Mouse (Mus musculus): Measurements from ENCODE around the gene Gm29797. TPM values are rescaled to one million over a fixed set of nuclear protein-coding genes. Genes with fewer than 3 reads are reported as not detected.

Gm29797 gene
- polyA plus RNA-seq, 1 experiment: not detected

DNA sequence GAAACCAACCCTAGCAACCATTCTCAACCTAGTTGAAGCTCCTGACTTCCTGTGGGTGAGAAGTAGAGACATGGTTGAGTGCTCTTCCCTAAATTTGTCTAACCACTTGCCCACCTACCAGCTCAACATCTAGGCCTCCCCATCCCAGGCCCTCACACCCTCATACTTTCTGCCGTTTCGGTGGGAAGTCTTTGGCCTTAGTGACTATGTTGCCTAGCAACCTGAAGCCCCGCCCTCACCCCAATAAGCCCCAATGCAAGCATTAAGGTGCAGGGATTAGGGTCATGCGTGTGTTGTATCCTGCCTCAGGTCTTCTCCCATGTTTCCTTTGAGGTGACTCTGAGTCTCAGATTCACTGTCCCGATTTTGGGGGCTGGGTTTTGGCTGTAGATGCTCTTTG, 41.4 kb downstream of the Gm29797 start, which contains the start of gene Lkaaear1:
Gene Lkaaear1, minus strand, starts transcription at position 202 of the 400 bp plus-strand sequence.
- H3K36me3 ChIP-seq (ENCODE audit: control insufficient read depth, insufficient read depth): no peaks in the 10 kb centered on the region
- peaks cover 8% of the 10 kb centered on the region for H3K27me3 ChIP-seq (ENCODE audit: control insufficient read depth, insufficient read depth, insufficient read length)
- no peak within 1 kb of the TSS for H3K4me2 ChIP-seq (ENCODE audit: low read depth)
- no peaks in the 10 kb centered on the region for H3K79me2 ChIP-seq (ENCODE audit: control insufficient read depth, insufficient read depth)
- no peak within 1 kb of the TSS for H3ac ChIP-seq (ENCODE audit: control insufficient read depth, insufficient read length)
- no peak within 1 kb of the TSS for H3K4me3 ChIP-seq
- TF ChIP-seq POLR2AphosphoS2 (IDR thresholded peaks at IDR 0.05; ENCODE audit: insufficient read length, low read depth) (no peak), MYOG (IDR thresholded peaks at IDR 0.05; ENCODE audit: control insufficient read depth in 1 of 3, insufficient read depth in 1 of 3, insufficient read length in 2 of 3, low read depth in 2 of 3) (no peak), CEBPB (IDR thresholded peaks at IDR 0.05; ENCODE audit: insufficient read depth, poor library complexity, severe bottlenecking) (no peak), E2F4 (IDR thresholded peaks at IDR 0.05; ENCODE audit: insufficient read depth) (no peak), MYOD1 (IDR thresholded peaks at IDR 0.05; ENCODE audit: control insufficient read depth in 1 of 3, insufficient read length in 2 of 3, low read depth in 2 of 3) (no peak), SRF (IDR thresholded peaks at IDR 0.05; ENCODE audit: control insufficient read depth, insufficient read length, low read depth) (no peak), POLR2A (IDR thresholded peaks at IDR 0.05; ENCODE audit: insufficient read length, low read depth) (no peak), MAX (IDR thresholded peaks at IDR 0.05; ENCODE audit: low read depth) (no peak), USF1 (IDR thresholded peaks at IDR 0.05; ENCODE audit: low read depth) (no peak), TCF3 (IDR thresholded peaks at IDR 0.05; ENCODE audit: insufficient read length, low read depth) (no peak), TCF12 (IDR thresholded peaks at IDR 0.05; ENCODE audit: insufficient read depth, poor library complexity, severe bottlenecking) (no peak)

DNA sequence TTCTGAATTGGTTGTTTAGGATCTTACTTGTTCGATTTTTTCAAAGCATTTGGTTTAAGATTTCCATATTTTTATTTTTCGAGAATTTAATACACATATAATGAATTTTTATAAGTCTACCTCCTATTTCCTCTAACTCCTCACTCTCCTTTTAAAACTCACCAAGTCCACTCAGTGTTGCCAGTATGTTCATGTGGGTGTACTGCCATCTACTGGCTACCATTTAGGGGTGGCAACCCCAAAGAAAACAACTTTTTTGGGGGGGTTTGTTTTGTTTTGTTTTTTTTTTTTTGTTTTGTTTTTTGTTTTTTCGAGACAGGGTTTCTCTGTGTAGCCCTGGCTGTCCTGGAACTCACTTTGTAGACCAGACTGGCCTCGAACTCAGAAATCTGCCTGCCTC, 49.8 kb downstream of the Gm29797 start:
- Histone ChIP-seq H3K36me3 (ENCODE audit: control insufficient read depth, insufficient read depth) (no peaks in the 10 kb centered on the region), H3ac (ENCODE audit: control insufficient read depth, insufficient read length) (no peak overlapping the region), H3K27me3 (ENCODE audit: control insufficient read depth, insufficient read depth, insufficient read length) (peaks cover 8% of the 10 kb centered on the region), H3K4me2 (ENCODE audit: low read depth) (no peak overlapping the region), H3K79me2 (ENCODE audit: control insufficient read depth, insufficient read depth) (no peaks in the 10 kb centered on the region), H3K4me3 (no peak overlapping the region)
- TF ChIP-seq MAX (IDR thresholded peaks at IDR 0.05; ENCODE audit: low read depth) (no peak), MYOG (IDR thresholded peaks at IDR 0.05; ENCODE audit: control insufficient read depth in 1 of 3, insufficient read depth in 1 of 3, insufficient read length in 2 of 3, low read depth in 2 of 3) (no peak), REST (IDR thresholded peaks at IDR 0.05; ENCODE audit: insufficient read depth, insufficient read length) (no peak), USF1 (IDR thresholded peaks at IDR 0.05; ENCODE audit: low read depth) (no peak), POLR2AphosphoS2 (IDR thresholded peaks at IDR 0.05; ENCODE audit: insufficient read length, low read depth) (no peak), TCF12 (IDR thresholded peaks at IDR 0.05; ENCODE audit: insufficient read depth, poor library complexity, severe bottlenecking) (no peak), POLR2A (IDR thresholded peaks at IDR 0.05; ENCODE audit: insufficient read length, low read depth) (no peak), TCF3 (IDR thresholded peaks at IDR 0.05; ENCODE audit: insufficient read length, low read depth) (no peak), CEBPB (IDR thresholded peaks at IDR 0.05; ENCODE audit: insufficient read depth, poor library complexity, severe bottlenecking) (no peak), E2F4 (IDR thresholded peaks at IDR 0.05; ENCODE audit: insufficient read depth) (no peak), MYOD1 (IDR thresholded peaks at IDR 0.05; ENCODE audit: control insufficient read depth in 1 of 3, insufficient read length in 2 of 3, low read depth in 2 of 3) (no peak)

Other genes starting within 250 kb of the Gm29797 start
- 1.3 TPM for gene Zbtb46, start 197.6 kb upstream of the Gm29797 start, polyA plus RNA-seq (2012; fragmentation: generic; extraction: Trizol)
- 0.06 TPM for gene Abhd16b, start 163.8 kb upstream of the Gm29797 start, polyA plus RNA-seq (2012; fragmentation: generic; extraction: Trizol)
- gene Tpd52l2, start 159.9 kb upstream of the Gm29797 start, polyA plus RNA-seq (2012; fragmentation: generic; extraction: Trizol): 108 TPM
- gene Dnajc5, start 136.5 kb upstream of the Gm29797 start, polyA plus RNA-seq (2012; fragmentation: generic; extraction: Trizol): 67.7 TPM
- 53.4 TPM for gene Uckl1, start 72.1 kb upstream of the Gm29797 start, polyA plus RNA-seq (2012; fragmentation: generic; extraction: Trizol)
- gene Prpf6, start 65.2 kb upstream of the Gm29797 start, polyA plus RNA-seq (2012; fragmentation: generic; extraction: Trizol): 46.0 TPM
- 7.0 TPM for gene Zfp512b, start 64.2 kb upstream of the Gm29797 start, polyA plus RNA-seq (2012; fragmentation: generic; extraction: Trizol)
- 0.67 TPM for gene Samd10, start 57.8 kb upstream of the Gm29797 start, polyA plus RNA-seq (2012; fragmentation: generic; extraction: Trizol)
- gene Sox18, start 14.6 kb downstream of the Gm29797 start, polyA plus RNA-seq (2012; fragmentation: generic; extraction: Trizol): 0.04 TPM
- 3.0 TPM for gene Tcea2, start 23.3 kb downstream of the Gm29797 start, polyA plus RNA-seq (2012; fragmentation: generic; extraction: Trizol)
- 39.5 TPM for gene Rgs19, start 36.9 kb downstream of the Gm29797 start, polyA plus RNA-seq (2012; fragmentation: generic; extraction: Trizol)
- not detected for gene Lkaaear1, start 41.4 kb downstream of the Gm29797 start, polyA plus RNA-seq (2012; fragmentation: generic; extraction: Trizol)
- not detected for gene Oprl1, start 58.0 kb downstream of the Gm29797 start, polyA plus RNA-seq (2012; fragmentation: generic; extraction: Trizol)
- 0.28 TPM for gene Myt1, start 106.3 kb downstream of the Gm29797 start, polyA plus RNA-seq (2012; fragmentation: generic; extraction: Trizol)
- 8.5 TPM for gene Pcmtd2, start 180.8 kb downstream of the Gm29797 start, polyA plus RNA-seq (2012; fragmentation: generic; extraction: Trizol)
- 12.3 TPM for gene Polr3k, start 207.3 kb downstream of the Gm29797 start, polyA plus RNA-seq (2012; fragmentation: generic; extraction: Trizol)